Mouse (Mus musculus): ENCODE results near the gene Steap2.
A peak's percentile ranks its signal among the peaks of the same experiment; 100 is the strongest.

Gene Steap2

DNA sequence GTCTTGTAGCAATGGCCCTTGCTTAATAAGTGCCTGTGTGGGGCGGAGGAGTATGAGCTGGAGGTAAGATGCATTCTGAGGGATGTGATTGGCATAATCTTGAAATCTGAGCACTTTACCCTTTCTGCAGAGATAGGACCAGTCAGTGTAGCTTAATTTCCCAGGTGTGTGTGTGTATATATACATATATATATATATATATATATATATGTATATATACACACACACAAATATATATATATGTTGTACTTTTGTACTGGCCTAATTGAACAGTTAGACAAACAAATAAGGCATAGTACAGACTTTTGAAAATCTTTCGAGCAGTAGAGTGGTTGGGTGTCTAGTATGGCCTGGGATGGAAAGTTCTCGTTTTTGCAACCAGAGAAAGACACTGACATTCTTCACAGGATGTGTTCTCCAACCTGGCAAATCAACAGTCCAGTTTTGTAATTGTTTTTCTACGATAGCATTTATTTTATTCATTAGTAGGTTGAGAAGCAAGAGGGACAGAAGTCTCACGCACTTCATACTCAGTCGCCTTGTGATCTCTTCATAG lies 29.9 kb downstream of the Steap2 start:
- DNase-seq = no peak

DNA sequence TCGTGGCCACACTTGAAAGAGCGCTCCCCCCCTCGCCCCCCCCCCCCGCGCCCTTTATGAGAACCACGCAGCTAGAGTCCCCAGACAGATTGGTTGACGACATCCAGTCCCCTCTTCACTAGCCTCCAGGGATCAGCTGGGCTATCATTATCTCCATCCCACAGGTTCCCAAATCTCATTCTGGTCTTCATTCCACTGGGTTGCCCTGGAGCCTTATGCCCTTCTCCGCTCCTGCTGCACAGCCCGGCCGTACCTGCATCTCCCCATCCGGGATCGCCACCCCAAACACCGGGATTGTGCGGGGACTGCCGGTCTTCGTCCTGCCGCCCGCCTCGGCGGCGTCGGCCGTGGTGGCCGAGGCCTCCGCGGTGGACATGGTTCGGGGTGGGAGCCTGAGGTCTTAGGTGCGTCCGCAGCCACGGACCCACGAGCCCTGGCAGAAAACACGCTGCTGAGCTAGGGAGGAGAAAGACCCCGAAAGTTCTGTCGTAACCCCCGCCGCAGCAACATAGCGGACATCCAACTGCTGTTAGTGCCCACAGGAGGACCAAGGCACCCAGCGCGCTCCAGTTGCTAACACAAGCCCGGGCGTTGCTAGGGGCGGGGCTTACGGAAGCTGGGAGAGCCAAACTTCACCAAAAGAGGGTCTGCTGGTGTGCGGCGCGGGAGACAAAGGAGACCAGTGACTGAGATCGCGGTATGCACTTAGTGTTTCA lies 30.6 kb downstream of the Steap2 start, which contains the start of gene Cfap69:
Gene Cfap69, minus strand, starts transcription at position 585 of the 716 bp plus-strand sequence.
- DNase-seq = peak in 1 of 2 experiments; percentile 8

- no peak for DNase-seq
Measured at GRCm38 (mm10) chr5:5663057-5663456, 31.3 kb downstream of the Steap2 start.

GRCm38 (mm10) chr5:5658680-5659079 lies 35.7 kb downstream of the Steap2 start:
- DNase-seq = no peak

DNA sequence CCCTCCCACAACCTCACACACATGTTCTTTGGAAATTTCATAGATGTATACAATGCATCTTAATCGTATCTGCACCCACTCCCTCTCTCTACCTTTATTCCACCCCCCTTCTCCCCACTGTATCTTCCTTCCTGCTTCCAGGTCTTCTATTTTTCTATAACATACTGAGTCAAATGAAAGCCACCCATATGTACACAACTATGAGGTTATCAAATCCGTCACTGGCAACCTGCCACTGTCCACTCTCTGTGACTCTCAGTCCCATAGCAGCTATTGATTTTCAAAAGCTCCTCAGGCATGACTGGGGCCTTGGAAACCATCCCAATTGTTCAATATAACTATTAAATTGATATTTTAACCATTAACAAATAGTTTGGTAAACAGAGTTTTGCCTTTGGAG lies 36.4 kb downstream of the Steap2 start:
- DNase-seq = no peak

DNA sequence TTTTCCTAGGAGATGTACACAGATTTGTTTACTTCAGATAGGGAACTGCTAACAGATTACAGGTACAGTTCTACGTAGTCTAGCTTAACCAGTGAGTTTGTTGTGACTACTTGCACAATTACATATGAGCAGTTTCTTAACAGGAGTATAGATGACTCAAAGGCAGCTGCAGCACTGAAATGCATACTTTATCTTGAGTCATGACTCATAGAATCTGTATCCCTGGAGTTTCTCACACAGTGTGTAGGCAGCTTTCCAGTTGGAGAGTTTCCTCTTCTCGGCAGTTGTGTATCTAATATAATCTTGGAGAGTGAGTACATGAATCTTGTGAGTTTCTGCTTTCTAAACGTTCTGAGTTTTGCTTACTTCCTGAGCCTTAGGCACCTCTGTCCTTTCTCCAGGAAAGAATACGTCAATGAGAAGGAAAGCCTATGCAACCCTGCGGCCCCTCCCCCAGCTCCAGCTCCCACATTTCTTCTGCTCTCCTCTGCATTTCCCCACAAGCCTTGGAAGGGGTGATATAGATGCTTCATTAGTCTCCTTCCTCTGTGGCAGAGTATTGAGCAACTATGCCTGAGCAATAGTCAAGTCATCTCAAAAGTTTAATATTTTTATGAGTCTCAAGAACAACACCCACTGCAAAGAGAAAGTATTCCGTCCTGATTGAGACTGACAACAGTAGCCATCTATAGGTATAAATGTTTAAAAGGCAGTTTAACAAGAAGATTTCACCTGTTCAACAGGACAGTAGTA lies 45.4 kb downstream of the Steap2 start:
- DNase-seq = no peak

- DNase-seq = no peak
Measured at GRCm38 (mm10) chr5:5646173-5646572, 48.2 kb downstream of the Steap2 start.

DNA sequence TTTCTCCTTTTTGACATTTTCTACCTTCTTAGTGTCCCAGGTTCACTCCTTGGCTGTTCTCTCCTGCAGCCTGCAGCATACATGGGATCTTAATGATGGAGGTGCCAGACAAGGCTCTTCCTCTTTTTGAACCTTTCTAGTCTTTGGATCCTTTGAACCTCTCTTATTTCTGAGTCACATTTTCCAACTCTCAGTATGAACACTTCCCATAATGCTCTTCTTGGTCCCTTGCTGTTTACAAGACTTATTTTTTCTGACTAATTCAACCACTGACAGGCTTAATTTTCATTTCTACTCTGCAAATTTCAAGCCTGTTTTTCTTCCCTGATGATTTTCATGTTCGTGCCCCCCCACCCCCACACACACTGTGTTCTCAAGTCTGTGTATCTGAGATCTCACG lies 55.9 kb downstream of the Steap2 start:
- DNase-seq = no peak

- no peak for DNase-seq
Measured at GRCm38 (mm10) chr5:5625491-5625890, 68.9 kb downstream of the Steap2 start.

GRCm38 (mm10) chr5:5618329-5618728 lies 76.0 kb downstream of the Steap2 start:
- DNase-seq = no peak

Data from thymus, postnatal 36 days (tissue).